Mouse (Mus musculus): ENCODE measurements around the gene Tbl2.
A peak's percentile ranks its signal among the peaks of the same experiment; 100 is the strongest.

Gene Tbl2

GRCm38 (mm10) chr5:135149053-135149819 is at the start of gene Tbl2:
TSS of gene Tbl2 (plus strand) at chr5:135149657.
- peak; percentile 95 for DNase-seq (ENCODE audit: low spot score)

GRCm38 (mm10) chr5:135100981-135101380 is 48.5 kb upstream of the Tbl2 start:
- DNase-seq (ENCODE audit: low spot score): no peak

DNA sequence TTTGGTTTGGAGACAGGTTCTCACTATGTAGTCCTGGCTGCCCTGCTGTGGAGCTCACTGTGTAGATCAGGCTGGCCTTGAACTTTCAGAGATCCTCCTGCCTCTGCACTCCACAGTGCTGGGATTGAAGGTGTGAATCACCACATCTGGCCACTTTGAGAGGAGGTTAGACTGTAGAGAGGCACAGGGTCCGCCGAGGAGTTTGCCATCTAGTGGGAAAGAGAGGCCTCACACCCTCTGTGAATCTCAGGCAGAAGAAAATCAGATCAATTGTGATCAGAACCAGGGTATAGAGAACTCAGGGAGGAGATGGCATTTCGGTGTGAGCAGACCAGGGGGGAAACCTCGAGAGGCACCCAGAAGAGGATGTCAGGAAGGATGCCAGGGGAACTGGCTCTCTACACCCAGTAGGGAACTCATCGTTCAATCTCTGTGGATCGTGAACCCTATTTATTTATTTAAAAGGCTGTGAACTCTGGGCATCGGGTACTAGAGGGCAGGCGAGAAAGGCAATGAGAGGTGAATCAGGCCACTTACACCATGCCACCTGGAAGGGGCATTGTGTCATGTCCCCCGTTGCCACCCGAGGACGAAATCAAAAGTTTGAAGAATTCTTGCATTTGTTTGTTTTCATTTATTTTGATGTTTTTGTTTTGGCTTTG is 45.3 kb upstream of the Tbl2 start:
- DNase-seq (ENCODE audit: low spot score): no peak

DNA sequence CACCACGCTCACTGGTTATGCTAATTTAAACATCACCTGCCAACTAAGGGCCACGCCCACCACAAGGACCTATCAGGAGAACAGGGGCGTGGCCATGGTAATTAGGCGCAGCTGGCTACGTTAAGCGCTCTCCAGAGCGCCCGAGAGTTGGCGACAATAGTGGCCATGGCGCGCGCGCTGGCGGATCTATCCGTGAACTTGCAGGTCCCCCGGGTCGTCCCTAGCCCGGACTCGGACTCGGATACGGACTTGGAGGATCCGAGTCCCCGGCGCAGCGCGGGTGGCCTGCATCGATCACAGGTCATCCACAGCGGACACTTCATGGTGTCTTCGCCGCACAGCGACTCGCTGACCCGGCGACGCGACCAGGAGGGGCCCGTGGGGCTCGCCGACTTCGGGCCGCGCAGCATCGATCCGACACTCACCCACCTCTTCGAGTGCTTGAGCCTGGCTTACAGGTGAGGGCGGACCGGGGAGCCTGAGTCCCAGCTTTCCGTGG is 42.6 kb upstream of the Tbl2 start:
- no peak for DNase-seq (ENCODE audit: low spot score)

GRCm38 (mm10) chr5:135107521-135108501 is 41.6 kb upstream of the Tbl2 start:
- DNase-seq (ENCODE audit: low spot score): no peak

DNA sequence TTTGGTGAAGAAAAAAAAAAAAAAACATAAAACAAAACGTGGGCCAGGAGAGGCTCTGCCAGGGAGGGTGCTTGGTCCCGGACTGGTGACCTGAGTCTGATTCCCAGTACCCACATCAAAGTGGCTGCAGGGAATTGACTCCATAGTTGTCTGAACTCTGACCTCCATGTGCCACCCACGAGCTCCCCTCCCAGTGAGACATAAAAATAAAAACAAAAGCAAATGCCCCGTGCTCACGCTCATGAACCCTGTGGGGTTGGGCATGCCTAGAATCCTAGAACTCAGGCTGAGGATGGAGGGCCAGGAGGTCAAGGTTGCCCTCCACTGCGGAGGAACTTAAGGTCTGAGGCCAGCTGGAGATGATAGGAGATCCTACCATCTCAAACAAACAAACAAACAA is 40.4 kb upstream of the Tbl2 start:
- no peak for DNase-seq (ENCODE audit: low spot score)

DNA sequence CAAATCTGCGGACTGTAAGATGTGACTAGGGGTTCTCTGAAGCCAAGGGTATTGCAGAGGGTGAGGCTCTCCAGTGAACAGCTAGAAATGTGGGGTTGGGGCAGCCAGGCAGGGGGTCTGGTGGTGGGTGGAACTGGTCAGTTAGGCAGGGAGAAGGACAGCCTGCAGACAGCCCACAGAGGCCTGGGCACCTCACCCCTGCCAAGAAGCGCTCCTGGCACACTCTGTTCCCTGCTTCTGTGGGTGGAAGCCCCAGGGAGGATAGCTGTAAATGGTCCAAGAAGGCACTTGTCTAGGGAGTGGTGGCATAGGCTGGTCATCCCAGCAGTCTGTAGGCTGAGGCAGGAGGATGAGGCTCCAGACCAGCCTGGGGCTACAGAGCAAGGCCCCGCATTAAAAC is 40.0 kb upstream of the Tbl2 start:
- DNase-seq (ENCODE audit: low spot score): no peak

DNA sequence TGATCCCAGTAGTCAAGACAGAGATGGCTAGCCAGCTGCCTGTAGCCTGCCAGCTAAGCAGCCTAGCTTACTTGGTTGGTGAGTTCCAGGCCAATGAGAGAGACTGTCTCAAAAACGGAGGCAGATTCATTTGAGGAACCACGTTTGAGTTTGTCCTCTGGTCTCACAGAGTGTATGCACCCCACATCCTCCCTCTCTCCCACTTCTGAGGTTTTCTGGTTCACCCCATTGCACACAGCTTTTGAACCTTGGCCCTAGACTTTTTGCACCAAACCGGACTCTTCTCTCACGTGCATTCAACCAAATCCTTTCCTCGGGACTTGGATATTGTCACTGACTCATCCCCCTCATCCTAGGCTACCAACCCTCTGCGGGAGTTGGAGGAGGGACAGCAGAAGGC is 39.5 kb upstream of the Tbl2 start:
- no peak for DNase-seq (ENCODE audit: low spot score)

- DNase-seq (ENCODE audit: low spot score): no peak
Measured at GRCm38 (mm10) chr5:135113782-135114181, 35.7 kb upstream of the Tbl2 start.

DNA sequence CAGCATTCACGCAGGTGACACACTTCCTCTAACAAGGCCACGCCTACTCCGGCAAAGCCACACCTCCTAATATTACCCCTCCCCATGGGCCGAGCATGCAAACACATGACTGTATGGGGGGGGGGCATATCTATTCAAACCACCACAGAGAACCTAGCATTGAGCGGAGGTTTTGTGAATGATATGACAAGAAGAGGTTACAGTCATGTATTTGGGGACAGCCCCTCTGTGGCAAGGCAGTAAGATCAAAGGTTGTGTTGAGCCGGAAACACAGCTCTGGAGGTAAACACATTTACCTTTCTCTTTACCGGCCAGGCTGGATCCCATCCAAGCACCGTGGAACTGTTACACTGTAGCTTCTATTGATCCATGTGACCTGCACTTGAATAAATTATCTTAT is 34.2 kb upstream of the Tbl2 start:
- no peak for DNase-seq (ENCODE audit: low spot score)

DNA sequence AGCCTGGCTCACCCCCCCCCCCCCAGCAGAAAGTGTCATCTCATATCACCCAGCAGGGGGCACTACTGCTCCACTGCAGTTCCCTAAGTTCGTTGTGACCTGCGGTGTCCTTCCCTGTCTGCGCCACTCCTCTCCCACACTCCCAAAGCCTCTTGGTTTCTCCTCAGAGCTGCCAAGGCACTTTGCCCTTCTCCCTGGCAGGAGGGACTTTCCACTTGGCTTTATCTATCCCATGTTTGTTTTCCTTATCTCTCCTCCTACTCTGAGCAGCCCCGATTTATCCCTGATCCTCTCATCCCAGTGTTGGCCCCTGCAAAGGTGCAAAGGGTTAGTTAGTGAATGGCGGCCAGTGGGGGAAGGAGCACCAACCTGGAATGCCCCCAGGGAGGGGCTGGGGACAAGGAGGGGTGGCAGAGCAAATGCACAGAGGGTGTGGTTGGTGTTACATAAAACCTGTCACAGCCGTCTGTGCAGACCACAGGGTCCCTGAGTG is 30.8 kb upstream of the Tbl2 start:
- no peak for DNase-seq (ENCODE audit: low spot score)

GRCm38 (mm10) chr5:135120753-135121152 is 28.7 kb upstream of the Tbl2 start:
- DNase-seq (ENCODE audit: low spot score): no peak

DNA sequence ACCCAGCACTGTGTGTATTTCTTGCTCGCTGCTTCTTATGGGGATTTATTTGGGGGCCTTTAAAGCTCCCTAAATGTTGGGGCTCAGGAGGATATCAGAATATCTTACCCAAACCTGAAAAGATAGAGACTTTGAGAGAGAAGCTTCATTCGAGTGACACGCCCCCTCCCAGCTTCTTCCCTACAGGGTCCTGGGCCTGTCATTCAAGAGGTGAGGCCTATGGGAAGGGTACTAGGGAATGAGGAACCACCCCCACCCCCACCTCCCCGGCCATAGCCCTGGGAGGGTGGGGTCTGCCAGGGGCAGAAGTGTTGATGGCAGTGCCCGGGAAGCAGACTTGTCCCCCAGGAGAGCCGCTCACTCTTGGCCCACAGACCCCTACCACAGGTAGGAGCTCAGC is 23.3 kb upstream of the Tbl2 start:
- DNase-seq (ENCODE audit: low spot score): no peak

DNA sequence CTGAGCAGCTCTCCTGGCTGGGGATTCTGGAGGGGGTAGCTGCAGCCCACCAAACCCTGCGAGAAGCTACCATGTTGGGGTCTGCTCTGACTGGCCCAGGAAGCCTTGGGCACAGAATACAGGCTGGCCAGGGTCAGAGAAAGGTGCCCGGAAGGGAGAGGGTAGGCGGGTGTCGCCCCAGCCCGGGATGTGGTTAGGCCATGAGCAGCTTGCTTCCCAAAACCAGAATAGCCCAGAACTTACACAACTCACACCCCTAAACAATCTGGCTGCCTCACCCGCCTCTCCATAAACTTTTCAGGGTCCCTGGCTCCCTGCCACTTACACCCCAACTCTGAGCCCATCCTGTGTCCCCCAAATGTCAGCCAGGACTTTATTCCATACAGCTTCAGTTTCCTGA is 21.8 kb upstream of the Tbl2 start:
- DNase-seq (ENCODE audit: low spot score): no peak

DNA sequence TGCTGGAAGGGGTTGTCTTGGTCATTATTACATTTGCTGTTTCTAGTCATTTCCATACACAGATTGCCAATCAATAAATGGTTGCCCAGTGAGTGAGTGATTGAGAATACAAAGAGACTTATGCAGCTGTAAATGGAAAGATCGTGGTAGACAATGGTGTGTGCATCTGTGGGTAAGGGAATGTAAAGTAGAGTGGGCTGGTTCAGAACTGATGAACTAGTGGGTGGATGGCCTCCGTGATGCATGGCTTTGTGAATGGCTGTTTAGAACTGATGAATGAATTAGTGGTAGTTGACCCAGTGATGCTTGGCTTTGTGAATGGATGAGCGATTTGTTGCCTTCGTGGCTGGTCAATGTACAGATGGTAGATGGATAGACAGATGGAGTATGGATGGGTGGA is 19.7 kb upstream of the Tbl2 start:
- no peak for DNase-seq (ENCODE audit: low spot score)

DNA sequence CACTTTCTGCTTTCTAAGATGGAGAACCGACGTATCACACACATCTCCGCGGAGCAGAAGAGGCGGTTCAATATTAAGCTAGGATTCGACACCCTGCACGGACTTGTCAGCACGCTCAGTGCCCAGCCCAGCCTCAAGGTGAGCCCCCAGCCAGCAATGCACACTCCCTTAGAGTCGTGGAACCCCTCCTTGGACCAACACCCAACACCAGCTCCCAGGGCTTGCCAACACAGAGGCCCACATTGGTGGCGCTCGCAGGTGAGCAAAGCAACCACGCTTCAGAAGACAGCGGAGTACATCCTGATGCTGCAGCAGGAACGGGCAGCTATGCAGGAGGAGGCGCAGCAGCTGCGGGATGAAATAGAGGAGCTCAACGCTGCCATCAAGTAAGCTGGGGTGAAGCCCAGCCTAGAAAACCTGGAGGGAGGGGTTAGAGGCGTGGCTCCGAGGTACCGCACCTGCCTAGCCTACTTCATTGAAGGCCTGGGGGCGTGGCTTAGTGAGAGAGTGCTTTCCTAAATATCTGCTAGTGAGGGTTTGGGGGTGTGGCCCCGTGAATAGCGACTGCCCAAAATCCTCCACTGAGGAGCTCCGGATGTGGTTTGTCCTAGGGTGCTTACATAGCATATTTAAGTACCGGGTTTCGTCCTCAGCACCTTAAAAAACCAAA is 15.6 kb upstream of the Tbl2 start:
- no peak for DNase-seq (ENCODE audit: low spot score)

GRCm38 (mm10) chr5:135134534-135134933 is 14.9 kb upstream of the Tbl2 start:
- no peak for DNase-seq (ENCODE audit: low spot score)

DNA sequence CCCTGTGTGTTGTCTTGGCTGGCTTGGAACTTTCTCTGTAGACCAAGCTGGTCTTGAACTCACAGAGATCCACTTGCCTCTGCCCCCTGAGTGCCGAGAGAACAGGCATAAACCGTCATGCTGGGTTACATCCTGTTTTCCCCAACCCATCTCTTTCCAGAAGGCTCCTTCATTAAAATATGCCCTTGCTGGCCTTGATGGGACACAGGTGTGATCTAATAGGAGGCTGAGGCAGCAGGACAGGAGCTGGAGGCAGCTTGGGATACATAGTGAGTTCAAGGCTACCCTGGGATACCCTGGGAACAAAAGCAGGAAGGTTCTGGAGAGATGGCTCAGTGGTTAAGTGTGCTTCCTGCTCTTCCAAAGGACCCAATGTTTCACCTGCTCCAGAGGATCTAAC is 9.6 kb upstream of the Tbl2 start:
- DNase-seq (ENCODE audit: low spot score): no peak

GRCm38 (mm10) chr5:135144469-135144868 is 5.0 kb upstream of the Tbl2 start:
- DNase-seq (ENCODE audit: low spot score): no peak

DNA sequence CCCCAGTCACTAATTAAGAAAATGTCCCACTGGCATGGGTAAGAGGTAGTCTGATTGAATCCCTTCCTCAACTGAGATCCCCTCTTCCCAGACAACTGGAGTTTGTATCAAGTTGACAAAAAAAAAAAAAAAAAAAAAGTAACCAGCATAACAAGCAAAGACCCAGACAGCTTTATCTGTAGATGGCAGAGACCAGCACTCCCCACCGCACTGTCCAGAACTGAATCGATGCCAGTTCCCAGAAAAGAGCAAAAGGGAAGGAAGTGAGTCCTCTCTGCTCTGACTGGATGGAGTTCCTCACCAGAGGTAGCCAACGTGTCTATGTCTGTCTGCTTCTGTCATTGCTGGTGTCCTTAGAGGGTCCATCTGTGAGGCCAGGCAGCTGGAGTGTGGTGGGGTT is 3.9 kb upstream of the Tbl2 start:
- DNase-seq (ENCODE audit: low spot score): no peak

DNA sequence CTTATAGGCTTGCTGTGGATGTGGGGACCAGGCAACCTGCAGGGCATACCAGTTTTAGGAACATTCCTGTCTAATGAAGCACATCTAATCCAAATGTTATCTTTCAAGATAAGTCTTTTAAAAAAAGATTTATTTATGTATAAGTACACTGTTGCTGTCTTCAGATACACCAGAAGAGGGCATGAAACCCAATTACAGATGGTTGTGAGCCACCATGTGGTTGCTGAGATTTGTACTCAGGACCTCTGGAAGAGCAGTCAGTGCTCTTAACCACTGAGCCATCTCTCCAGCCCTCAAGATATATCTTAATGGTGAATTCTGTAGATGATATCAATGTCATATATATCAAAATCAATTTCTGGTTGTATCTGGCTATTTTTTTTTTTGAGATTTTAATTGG is 3.5 kb upstream of the Tbl2 start:
- no peak for DNase-seq (ENCODE audit: low spot score)

DNA sequence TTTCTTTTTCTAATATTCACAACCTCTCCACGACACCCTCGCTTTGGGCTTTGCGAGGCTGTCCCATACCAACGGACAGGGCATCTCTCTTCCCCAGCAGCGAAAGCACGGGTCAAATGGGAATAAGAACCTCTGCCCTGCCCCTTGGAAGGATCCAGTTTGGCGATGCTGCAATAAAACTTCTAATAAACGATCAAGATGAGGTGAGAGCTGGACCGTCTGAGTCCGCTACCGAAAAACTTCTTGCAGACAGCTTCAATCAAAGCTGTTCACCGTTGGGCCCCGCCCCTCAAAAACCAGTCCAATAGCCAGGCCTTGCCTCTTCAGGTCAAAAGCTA is 773 bp upstream of the Tbl2 start:
- DNase-seq (ENCODE audit: low spot score): no peak

All from urinary bladder, postnatal 10 days (tissue).